Mouse (Mus musculus) liver, adult 2 months (tissue): ENCODE measurements at regions not wholly inside any gene's neighbourhood (a gene's known extent, or its start where the extent isn't known, plus 50 kb on each side); places are given as distances from the start of the nearest gene placed in this dataset.

Experiments used
- DNase-seq: peaks from one replicate; pipeline ENCODE4 v3.0.0-alpha.2; 2011; ENCODE audit warnings: low read depth, low spot score; ENCODE audit errors: extremely low read depth
- H3K27ac ChIP-seq: fragments of 200-500 bp; replicated peaks from 2 replicates; pipeline ENCODE4 v1.5.1; 2012; ENCODE audit warnings: low read depth, mild to moderate bottlenecking, control low read depth, inconsistent platforms, low read length; ENCODE audit not compliant: insufficient read depth
- H3K27me3 ChIP-seq: fragments of 200-500 bp; 2 replicates; pipeline ENCODE4 v1.6.1; 2012; ENCODE audit warnings: mild to moderate bottlenecking, moderate library complexity, low read length, inconsistent platforms; ENCODE audit not compliant: control insufficient read depth, insufficient read depth
- H3K36me3 ChIP-seq: fragments of 200-500 bp; 2 replicates; pipeline ENCODE4 v1.6.1; 2012; ENCODE audit warnings: low read length, inconsistent platforms; ENCODE audit not compliant: control insufficient read depth, insufficient read depth
- H3K4me1 ChIP-seq: fragments of 200-500 bp; 2 replicates; pipeline ENCODE4 v1.6.1; 2011; ENCODE audit warnings: low read length; ENCODE audit not compliant: control insufficient read depth, insufficient read depth
- H3K4me3 ChIP-seq: fragments of 200-500 bp; 2 replicates; pipeline ENCODE4 v1.5.1; 2011; ENCODE audit warnings: low read depth, mild to moderate bottlenecking, control low read depth, low read length, moderate library complexity; ENCODE audit not compliant: insufficient read depth
- H3K79me2 ChIP-seq: fragments of 200-500 bp; 2 replicates; pipeline ENCODE4 v1.6.1; 2012; ENCODE audit warnings: inconsistent platforms, mild to moderate bottlenecking, low read length, moderate library complexity; ENCODE audit not compliant: control insufficient read depth, insufficient read depth
- H3K9ac ChIP-seq: fragments of 200-500 bp; 2 replicates; pipeline ENCODE4 v1.6.1; 2012; ENCODE audit warnings: low read depth, mild to moderate bottlenecking, control low read depth, inconsistent platforms, low read length
- CTCF ChIP-seq: fragments of 200-500 bp; IDR thresholded peaks from 2 replicates; pipeline ENCODE4 v1.5.1; 2011; ENCODE audit warnings: low read depth, low read length, control low read depth
- POLR2A ChIP-seq: fragments of 200-500 bp; IDR thresholded peaks from 2 replicates; pipeline ENCODE4 v1.6.1; 2011; ENCODE audit warnings: low read length, control low read depth; ENCODE audit not compliant: insufficient read depth; ENCODE audit errors: extremely low read depth
- WGBS: fragments of 180-500 bp; shearing (Covaris S2); methylation state at CpG from one replicate; pipeline ENCODE4 v1.1.7; 2018; 5-methylcytosine and 5-hydroxymethylcytosine counted together

DNA sequence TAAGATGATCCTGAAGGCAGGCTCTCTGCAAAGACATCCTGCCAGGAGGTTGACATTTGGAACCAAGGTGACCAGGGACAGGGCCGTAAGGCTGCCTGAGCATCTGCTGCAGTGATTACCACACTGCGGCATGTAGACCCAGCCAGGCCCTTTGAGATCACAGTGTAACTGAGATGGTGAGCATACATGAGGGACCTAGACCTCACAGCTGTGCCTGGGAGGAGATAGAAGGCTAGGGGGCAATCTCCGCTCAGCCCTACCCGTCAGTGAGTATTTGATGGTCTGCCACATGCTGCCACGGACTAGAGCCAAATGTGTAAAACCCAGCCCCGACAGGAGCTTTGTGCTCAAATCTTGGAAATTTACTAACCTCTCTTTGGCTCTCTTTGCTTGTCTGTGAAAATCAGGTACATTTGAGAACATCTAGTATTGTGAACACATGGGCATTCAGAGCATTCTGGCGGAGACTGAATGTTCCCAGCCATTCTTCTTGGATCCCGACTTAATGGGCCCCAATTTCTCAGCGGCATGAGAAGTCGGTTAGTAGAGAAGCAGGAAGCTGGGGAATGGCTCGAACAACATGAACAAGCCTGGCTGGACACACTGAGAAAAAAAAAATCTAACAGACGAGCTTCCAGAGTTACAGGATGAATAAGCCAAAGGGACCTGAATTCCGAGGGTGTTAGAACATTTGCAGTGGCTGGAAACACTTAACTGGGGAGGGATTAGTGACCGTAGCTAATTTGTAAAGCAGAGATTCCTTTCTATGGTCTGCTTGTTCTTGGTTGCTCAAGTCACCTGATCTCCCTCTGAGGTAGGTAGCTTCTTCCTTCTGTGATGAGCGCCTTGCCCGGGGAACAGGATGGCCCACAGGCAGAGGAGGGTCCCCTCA lies 61.8 kb downstream of the Fam43a start:
- Histone ChIP-seq H3K4me1 (no peaks in the 10 kb centered on the region), H3K36me3 (no peaks in the 10 kb centered on the region), H3K9ac (no peak overlapping the region), H3K27me3 (no peaks in the 10 kb centered on the region), H3K27ac (no peak overlapping the region), H3K4me3 (no peak overlapping the region), H3K79me2 (no peaks in the 10 kb centered on the region)
- DNase-seq, result no peak
- WGBS, result 86% methylated on average over 16 of the region's 16 CpGs
- TF ChIP-seq CTCF, result no peak

DNA sequence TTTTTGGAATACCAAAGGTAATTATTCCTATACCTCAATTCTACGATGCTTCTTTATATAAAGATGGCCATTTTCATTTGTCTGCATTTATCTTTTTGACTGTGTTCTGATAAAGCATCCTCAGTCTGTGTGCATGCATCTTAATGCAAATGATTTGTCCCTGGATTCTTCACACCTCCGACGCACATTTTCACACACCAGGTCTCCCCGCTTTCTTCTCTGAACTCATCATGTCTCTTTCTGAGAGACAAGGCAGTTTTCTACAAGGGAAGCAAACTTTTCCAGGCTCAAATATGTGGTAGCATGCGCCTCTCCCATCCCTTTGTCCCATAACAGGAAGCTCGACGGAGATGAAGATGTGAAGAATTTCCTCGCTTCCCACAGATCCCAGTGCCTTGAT lies 63.5 kb downstream of the Fam43a start:
- Histone ChIP-seq H3K27me3 (no peaks in the 10 kb centered on the region), H3K4me3 (no peak overlapping the region)
- 76% methylated on average over 8 of the region's 8 CpGs for WGBS

DNA sequence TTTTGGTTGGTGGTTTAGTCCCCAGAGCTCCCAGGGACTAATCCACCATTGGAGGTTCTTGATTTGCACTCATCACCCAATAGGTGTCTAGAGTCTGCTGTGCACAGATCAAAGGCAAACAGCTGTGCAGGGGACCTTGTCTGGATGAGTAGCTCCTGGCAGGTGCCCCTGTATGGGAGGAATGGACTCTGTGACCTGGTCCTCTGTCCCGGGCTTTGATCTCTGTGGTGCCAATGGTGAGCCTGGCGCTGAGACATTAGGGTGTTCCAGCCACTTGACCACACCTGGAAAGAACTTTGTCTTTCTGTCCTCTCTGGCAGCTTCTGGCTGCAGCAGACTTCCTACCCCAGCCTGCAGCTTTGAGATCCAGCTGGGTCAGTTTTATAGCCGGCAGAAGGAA lies 64.4 kb downstream of the Fam43a start:
- WGBS, result 32% methylated on average over 3 of the region's 3 CpGs
- H3K27me3 ChIP-seq, result no peaks in the 10 kb centered on the region
- no peak overlapping the region for H3K27ac ChIP-seq
- H3K4me3 ChIP-seq, result no peak overlapping the region
- no peaks in the 10 kb centered on the region for H3K36me3 ChIP-seq
- H3K9ac ChIP-seq, result no peak overlapping the region
- TF ChIP-seq CTCF (no peak), POLR2A (no peak)
- peak; percentile 79 for DNase-seq
- no peaks in the 10 kb centered on the region for H3K79me2 ChIP-seq
- H3K4me1 ChIP-seq, result no peaks in the 10 kb centered on the region

More for the DNA sequence above, 63.5 kb downstream of the Fam43a start:
- Histone ChIP-seq H3K4me1 (no peaks in the 10 kb centered on the region), H3K79me2 (no peaks in the 10 kb centered on the region), H3K27ac (no peak overlapping the region), H3K9ac (no peak overlapping the region), H3K36me3 (no peaks in the 10 kb centered on the region)
- TF ChIP-seq POLR2A (no peak), CTCF (no peak)
- no peak for DNase-seq

DNA sequence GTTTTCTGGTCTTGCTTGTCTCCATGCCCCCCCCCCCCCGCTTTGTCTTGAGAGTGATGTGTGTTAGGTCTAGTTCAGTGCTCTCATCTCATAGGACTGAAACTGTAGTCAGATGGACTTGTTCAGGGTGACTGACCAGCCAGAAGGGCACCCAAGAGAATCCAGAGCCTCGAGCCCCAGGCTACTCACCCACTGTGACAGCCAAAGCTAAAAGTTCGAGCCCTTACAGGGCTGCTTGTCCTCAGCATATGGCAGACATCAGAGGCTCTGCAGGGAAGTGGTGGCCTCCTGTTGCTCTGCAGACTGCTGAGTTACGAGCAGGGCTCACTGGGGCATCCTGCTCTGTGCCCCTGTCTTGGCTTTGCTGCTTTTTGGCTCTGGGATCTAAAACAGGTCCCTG lies 64.9 kb downstream of the Fam43a start:
- Histone ChIP-seq H3K4me1 (no peaks in the 10 kb centered on the region), H3K79me2 (no peaks in the 10 kb centered on the region), H3K9ac (no peak overlapping the region), H3K4me3 (no peak overlapping the region), H3K36me3 (no peaks in the 10 kb centered on the region), H3K27me3 (no peaks in the 10 kb centered on the region), H3K27ac (no peak overlapping the region)
- 87% methylated on average over 4 of the region's 4 CpGs for WGBS
- DNase-seq, result no peak
- TF ChIP-seq CTCF (no peak), POLR2A (no peak)

DNA sequence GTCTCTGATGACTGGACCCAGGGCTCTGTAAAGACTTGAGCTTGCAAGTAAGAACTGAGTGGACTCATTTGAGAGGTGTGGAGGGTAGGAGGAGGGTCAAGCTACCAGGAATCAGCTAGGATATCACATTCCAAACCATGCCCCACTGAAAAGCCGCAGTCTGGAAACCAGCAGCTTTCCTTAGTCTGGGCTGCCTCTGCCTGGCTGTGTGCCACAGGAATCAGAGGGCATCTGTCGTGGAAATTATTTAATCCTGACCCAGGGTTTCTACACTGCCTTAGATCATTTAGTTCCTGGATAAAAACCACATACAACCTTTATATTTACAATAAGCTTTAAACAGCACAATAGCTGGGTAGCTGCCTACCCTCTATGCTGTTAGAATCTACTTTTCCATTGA lies 66.4 kb downstream of the Fam43a start:
- no peak overlapping the region for H3K27ac ChIP-seq
- no peak overlapping the region for H3K4me3 ChIP-seq
- H3K36me3 ChIP-seq, result no peaks in the 10 kb centered on the region
- TF ChIP-seq POLR2A (no peak), CTCF (no peak)
- no peaks in the 10 kb centered on the region for H3K27me3 ChIP-seq
- H3K79me2 ChIP-seq, result no peaks in the 10 kb centered on the region
- 46% methylated on average over 2 of the region's 2 CpGs for WGBS
- DNase-seq, result no peak
- no peak overlapping the region for H3K9ac ChIP-seq
- no peaks in the 10 kb centered on the region for H3K4me1 ChIP-seq

DNA sequence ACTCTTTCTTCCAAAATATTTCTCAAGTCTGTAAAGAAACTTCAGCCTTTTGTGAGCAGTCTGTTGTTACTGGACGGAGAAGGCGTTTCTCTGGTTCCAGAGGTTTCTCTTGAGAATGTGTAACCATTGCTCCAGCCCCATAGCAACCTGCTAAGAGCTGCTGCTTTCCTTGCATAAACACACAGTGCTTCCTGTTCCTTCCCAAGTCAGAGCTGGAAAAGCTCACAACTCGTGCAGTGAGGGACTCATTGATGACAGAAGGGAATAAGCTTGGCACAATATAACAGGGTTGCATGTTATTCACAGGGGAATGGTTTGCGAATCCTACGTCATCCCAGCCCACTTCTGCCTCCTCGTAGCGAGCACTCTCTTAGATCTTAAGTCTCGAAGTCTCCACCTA lies 70.4 kb downstream of the Fam43a start:
- Histone ChIP-seq H3K4me1 (no peaks in the 10 kb centered on the region), H3K9ac (no peak overlapping the region), H3K79me2 (no peaks in the 10 kb centered on the region), H3K27ac (no peak overlapping the region), H3K4me3 (no peak overlapping the region), H3K27me3 (no peaks in the 10 kb centered on the region), H3K36me3 (no peaks in the 10 kb centered on the region)
- DNase-seq, result no peak
- 85% methylated on average over 8 of the region's 8 CpGs for WGBS
- TF ChIP-seq CTCF (no peak), POLR2A (no peak)
